Mouse (Mus musculus): ENCODE measurements around the gene Foxred1. TPM values are rescaled to one million over a fixed set of nuclear protein-coding genes. Genes with fewer than 3 reads are reported as not detected.

Foxred1 gene
- polyA plus RNA-seq, 1 experiment from 2014 or later: 77.2 TPM

DNA sequence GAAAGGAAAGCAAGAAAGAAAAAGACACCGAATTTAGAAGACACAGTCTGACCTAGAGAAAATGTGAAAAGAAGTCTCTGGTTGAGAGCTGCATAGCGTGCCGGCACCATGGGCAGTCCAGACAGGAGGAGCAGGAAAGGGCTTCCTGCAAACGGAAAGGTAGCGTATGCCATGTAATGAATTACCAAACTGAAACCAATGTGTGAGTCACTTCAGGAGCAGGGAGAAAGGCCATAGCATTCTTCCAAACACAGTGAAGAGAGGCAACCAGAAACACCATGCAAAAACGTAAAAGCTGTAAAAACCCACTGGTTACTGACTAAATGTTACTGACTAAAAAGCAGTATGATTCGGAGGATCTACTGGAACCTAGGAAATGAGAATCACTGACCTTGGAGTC, 49.1 kb downstream of the Foxred1 start:
- no peak overlapping the region for H3K4me2 ChIP-seq (ENCODE audit: low read depth, low read length)
- H3K4me1 ChIP-seq (ENCODE audit: control insufficient read depth, insufficient read depth, low read length): no peaks in the 10 kb centered on the region
- 85% methylated on average over 7 of the region's 7 CpGs for WGBS
- H3K9me3 ChIP-seq (replicated peaks; ENCODE audit: control insufficient read depth, low read length): no peaks in the 10 kb centered on the region
- H3K9ac ChIP-seq (ENCODE audit: low read length): no peak overlapping the region
- no peak overlapping the region for H3K4me3 ChIP-seq (ENCODE audit: low read length)
- H3K36me3 ChIP-seq (ENCODE audit: control insufficient read depth, insufficient read depth): no peaks in the 10 kb centered on the region
- no peaks in the 10 kb centered on the region for H3K27me3 ChIP-seq (ENCODE audit: control insufficient read depth, insufficient read depth, low read length)
- no peak overlapping the region for H3K27ac ChIP-seq (ENCODE audit: low read length)
- no peak for ATAC-seq (replicated peaks; ENCODE audit: extremely low read depth, insufficient read depth, low FRiP score)

DNA sequence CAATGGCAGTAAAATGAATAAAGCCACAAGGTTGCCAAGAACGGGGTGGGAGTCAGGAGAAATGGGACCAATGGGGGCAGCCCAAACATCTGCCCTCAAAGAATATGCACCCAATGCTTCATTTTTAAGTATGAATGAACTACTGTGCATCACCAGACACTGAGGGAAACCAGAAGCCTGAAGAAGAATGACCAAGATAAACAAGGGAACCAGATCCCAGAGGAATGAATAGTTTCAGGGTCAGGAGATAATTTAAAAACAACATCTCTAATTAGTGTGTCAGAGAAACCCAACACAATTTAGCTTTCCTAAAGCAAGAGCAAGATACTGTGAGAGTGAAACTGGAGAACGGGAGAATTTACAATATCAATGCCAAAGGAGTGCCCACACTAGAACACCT, 50.2 kb downstream of the Foxred1 start:
- no peak for ATAC-seq (replicated peaks; ENCODE audit: extremely low read depth, insufficient read depth, low FRiP score)
- H3K27me3 ChIP-seq (ENCODE audit: control insufficient read depth, insufficient read depth, low read length): no peaks in the 10 kb centered on the region
- WGBS: 78% methylated on average over 2 of the region's 2 CpGs
- H3K4me1 ChIP-seq (ENCODE audit: control insufficient read depth, insufficient read depth, low read length): no peaks in the 10 kb centered on the region
- H3K4me2 ChIP-seq (ENCODE audit: low read depth, low read length): no peak overlapping the region
- H3K27ac ChIP-seq (ENCODE audit: low read length): no peak overlapping the region
- no peaks in the 10 kb centered on the region for H3K9me3 ChIP-seq (replicated peaks; ENCODE audit: control insufficient read depth, low read length)
- no peak overlapping the region for H3K9ac ChIP-seq (ENCODE audit: low read length)
- H3K36me3 ChIP-seq (ENCODE audit: control insufficient read depth, insufficient read depth): no peaks in the 10 kb centered on the region
- no peak overlapping the region for H3K4me3 ChIP-seq (ENCODE audit: low read length)

DNA sequence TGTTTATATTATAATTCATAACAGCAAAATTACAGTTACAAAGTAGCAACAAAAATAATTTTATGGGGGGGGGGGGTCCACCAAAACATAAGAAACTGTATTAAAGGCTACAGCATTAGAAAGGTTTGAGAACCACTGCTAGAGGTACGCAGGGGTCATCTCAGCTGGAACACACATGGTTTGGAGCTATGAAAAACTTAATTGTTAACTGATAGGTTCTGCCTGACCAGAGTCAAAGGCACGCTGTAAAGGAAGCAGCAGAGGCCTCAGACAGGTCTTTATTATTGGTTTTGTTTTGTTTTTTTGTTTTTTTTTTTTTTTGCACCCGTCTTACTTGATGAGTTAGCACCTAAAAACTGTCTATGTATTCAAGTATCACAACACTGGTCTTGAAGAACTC, 52.4 kb downstream of the Foxred1 start:
- no peak overlapping the region for H3K4me3 ChIP-seq (ENCODE audit: low read length)
- ATAC-seq (replicated peaks; ENCODE audit: extremely low read depth, insufficient read depth, low FRiP score): no peak
- H3K36me3 ChIP-seq (ENCODE audit: control insufficient read depth, insufficient read depth): no peaks in the 10 kb centered on the region
- H3K27me3 ChIP-seq (ENCODE audit: control insufficient read depth, insufficient read depth, low read length): no peaks in the 10 kb centered on the region
- WGBS: 91% methylated on average over 3 of the region's 3 CpGs
- no peaks in the 10 kb centered on the region for H3K9me3 ChIP-seq (replicated peaks; ENCODE audit: control insufficient read depth, low read length)
- H3K4me1 ChIP-seq (ENCODE audit: control insufficient read depth, insufficient read depth, low read length): no peaks in the 10 kb centered on the region
- no peak overlapping the region for H3K9ac ChIP-seq (ENCODE audit: low read length)
- H3K4me2 ChIP-seq (ENCODE audit: low read depth, low read length): no peak overlapping the region
- H3K27ac ChIP-seq (ENCODE audit: low read length): no peak overlapping the region

DNA sequence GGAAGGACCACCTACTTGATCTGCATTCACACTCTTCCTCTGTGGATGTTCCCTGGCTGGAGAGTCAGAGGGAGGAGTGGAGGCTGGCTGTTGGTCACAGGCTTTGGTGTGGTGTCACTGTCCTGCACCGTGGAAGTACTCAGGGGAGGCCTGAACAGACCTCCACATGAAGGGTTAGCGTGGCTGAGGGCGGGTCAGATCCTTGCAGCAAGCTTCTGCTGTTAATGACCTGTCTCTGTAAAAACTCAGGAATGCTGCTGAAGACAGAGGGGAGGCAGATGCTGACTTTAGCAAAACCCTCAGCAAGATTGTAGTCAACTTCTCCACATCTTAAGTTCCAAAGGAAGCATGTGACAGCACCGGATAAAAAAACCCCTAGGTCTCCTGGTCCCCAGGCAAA, 54.0 kb downstream of the Foxred1 start:
- H3K4me2 ChIP-seq (ENCODE audit: low read depth, low read length): no peak overlapping the region
- 83% methylated on average over 4 of the region's 4 CpGs for WGBS
- no peak overlapping the region for H3K27ac ChIP-seq (ENCODE audit: low read length)
- no peaks in the 10 kb centered on the region for H3K4me1 ChIP-seq (ENCODE audit: control insufficient read depth, insufficient read depth, low read length)
- no peak overlapping the region for H3K4me3 ChIP-seq (ENCODE audit: low read length)
- no peak overlapping the region for H3K9ac ChIP-seq (ENCODE audit: low read length)
- no peaks in the 10 kb centered on the region for H3K27me3 ChIP-seq (ENCODE audit: control insufficient read depth, insufficient read depth, low read length)
- ATAC-seq (replicated peaks; ENCODE audit: extremely low read depth, insufficient read depth, low FRiP score): no peak
- H3K9me3 ChIP-seq (replicated peaks; ENCODE audit: control insufficient read depth, low read length): no peaks in the 10 kb centered on the region
- no peaks in the 10 kb centered on the region for H3K36me3 ChIP-seq (ENCODE audit: control insufficient read depth, insufficient read depth)

DNA sequence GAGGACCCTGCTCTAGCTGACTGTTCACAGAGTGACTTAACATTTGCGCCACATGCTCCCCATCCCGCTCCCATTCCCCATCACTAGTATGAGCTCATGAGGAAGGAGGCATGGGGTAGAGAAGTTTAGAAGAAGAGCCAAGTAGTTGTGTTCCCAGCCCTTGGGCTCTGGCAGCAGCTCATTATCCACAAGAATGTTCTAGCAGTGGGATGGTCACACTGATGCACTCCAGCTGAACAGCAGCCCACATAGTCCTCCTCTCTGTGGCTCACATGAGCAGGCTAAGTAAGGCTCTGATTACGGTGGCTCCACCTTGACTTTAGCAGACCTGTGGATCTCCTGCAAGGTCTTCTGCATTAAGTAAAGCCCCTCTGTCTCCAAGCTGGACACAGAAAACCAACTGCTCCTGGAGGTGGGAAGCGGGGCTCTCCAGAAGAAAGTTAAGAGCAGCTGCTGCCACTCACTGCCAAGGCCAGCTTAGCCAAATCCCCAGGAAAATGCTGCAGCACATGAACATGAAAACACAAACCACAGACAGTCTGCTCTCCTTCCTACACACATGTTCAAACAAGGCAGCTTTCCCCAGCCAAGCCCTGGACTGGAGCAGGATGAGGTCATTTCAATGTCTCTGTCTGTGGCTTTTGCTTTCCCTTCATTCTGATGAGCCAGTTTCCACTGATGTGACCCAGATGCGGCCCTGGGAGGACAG, 54.7 kb downstream of the Foxred1 start:
- Histone ChIP-seq H3K27ac (ENCODE audit: low read length) (peak overlapping the region; percentile 47), H3K36me3 (ENCODE audit: control insufficient read depth, insufficient read depth) (no peaks in the 10 kb centered on the region), H3K27me3 (ENCODE audit: control insufficient read depth, insufficient read depth, low read length) (no peaks in the 10 kb centered on the region), H3K9me3 (replicated peaks; ENCODE audit: control insufficient read depth, low read length) (no peaks in the 10 kb centered on the region), H3K4me1 (ENCODE audit: control insufficient read depth, insufficient read depth, low read length) (no peaks in the 10 kb centered on the region), H3K4me2 (ENCODE audit: low read depth, low read length) (no peak overlapping the region), H3K4me3 (ENCODE audit: low read length) (no peak overlapping the region), H3K9ac (ENCODE audit: low read length) (no peak overlapping the region)
- ATAC-seq (replicated peaks; ENCODE audit: extremely low read depth, insufficient read depth, low FRiP score): peak; percentile 52; the same call in 1 of the 2 replicates
- 78% methylated on average over 5 of the region's 5 CpGs for WGBS

Other genes with a start within 250 kb of the Foxred1 start
- 25.8 and 26.4 TPM in 2 replicates for gene St3gal4, start 91.8 kb downstream of the Foxred1 start, polyA plus RNA-seq (2015; fragmentation: Nextera tagmentation; extraction: Ambion mirVana)
- 60.2 and 62.5 TPM in 2 replicates for gene Dcps, start 35.0 kb downstream of the Foxred1 start, polyA plus RNA-seq (2015; fragmentation: Nextera tagmentation; extraction: Ambion mirVana)
- 87.9 and 90.7 TPM in 2 replicates for gene Srpr, start 10.9 kb downstream of the Foxred1 start, polyA plus RNA-seq (2015; fragmentation: Nextera tagmentation; extraction: Ambion mirVana)
- 8.4 and 9.0 TPM in 2 replicates for gene Tirap, start 10.8 kb downstream of the Foxred1 start, polyA plus RNA-seq (2015; fragmentation: Nextera tagmentation; extraction: Ambion mirVana)
- gene Fam118b, start 56.8 kb upstream of the Foxred1 start, polyA plus RNA-seq (2015; fragmentation: Nextera tagmentation; extraction: Ambion mirVana): 25.0 and 26.9 TPM in 2 replicates
- gene Rpusd4, start 56.8 kb upstream of the Foxred1 start, polyA plus RNA-seq (2015; fragmentation: Nextera tagmentation; extraction: Ambion mirVana): 21.5 and 21.7 TPM in 2 replicates
- gene Cdon, start 210.1 kb upstream of the Foxred1 start, polyA plus RNA-seq (2015; fragmentation: Nextera tagmentation; extraction: Ambion mirVana): 5.0 and 5.8 TPM in 2 replicates